Mouse (Mus musculus): ENCODE measurements around the gene Mbnl1. TPM values are rescaled to one million over a fixed set of nuclear protein-coding genes. Genes with fewer than 3 reads are reported as not detected.
"Not testable (repeated sequence)": the region's sequence is repeated elsewhere in the genome, so short reads cannot be mapped to it uniquely, and the experiment has no call there.

The Mbnl1 gene
- polyA plus RNA-seq (2012; ENCODE audit: insufficient read depth, insufficient read length, low replicate concordance, missing spikeins): 137 and 757 TPM in 2 replicates

- TF ChIP-seq POLR2A (IDR thresholded peaks at IDR 0.05; ENCODE audit: insufficient read depth, low read depth, low read length) (no peak), CTCF (IDR thresholded peaks at IDR 0.05; ENCODE audit: insufficient read depth, low read depth, low read length) (no peak)
- H3K27ac ChIP-seq (ENCODE audit: insufficient read depth, low read depth, low read length): no peak within 1 kb of the TSS
- no peaks in the 10 kb centered on the region for H3K4me1 ChIP-seq (ENCODE audit: control insufficient read depth, insufficient read depth, low read length)
- H3K4me3 ChIP-seq (ENCODE audit: insufficient read depth, low read depth, low read length): no peak within 1 kb of the TSS
- WGBS: 75% methylated on average over 5 of the region's 5 CpGs
Measured at GRCm38 (mm10) chr3:60472681-60473177, at the start of gene Mbnl1. Gene Mbnl1, plus strand, starts transcription at chr3:60472830.

GRCm38 (mm10) chr3:60424148-60424547 lies 48.5 kb upstream of the Mbnl1 start:
- no peaks in the 10 kb centered on the region for H3K4me1 ChIP-seq (ENCODE audit: control insufficient read depth, insufficient read depth, low read length)
- TF ChIP-seq CTCF (IDR thresholded peaks at IDR 0.05; ENCODE audit: insufficient read depth, low read depth, low read length) (no peak), POLR2A (IDR thresholded peaks at IDR 0.05; ENCODE audit: insufficient read depth, low read depth, low read length) (no peak)
- no peak overlapping the region for H3K27ac ChIP-seq (ENCODE audit: insufficient read depth, low read depth, low read length)
- whole genome bisulfite sequencing: 83% methylated on average over 1 of the region's 1 CpGs
- H3K4me3 ChIP-seq (ENCODE audit: insufficient read depth, low read depth, low read length): no peak overlapping the region

- Histone ChIP-seq H3K4me3 (ENCODE audit: insufficient read depth, low read depth, low read length) (no peak overlapping the region), H3K27ac (ENCODE audit: insufficient read depth, low read depth, low read length) (no peak overlapping the region), H3K4me1 (ENCODE audit: control insufficient read depth, insufficient read depth, low read length) (no peaks in the 10 kb centered on the region)
- no peak for TF ChIP-seq CTCF (IDR thresholded peaks at IDR 0.05; ENCODE audit: insufficient read depth, low read depth, low read length)
- TF ChIP-seq POLR2A (IDR thresholded peaks at IDR 0.05; ENCODE audit: insufficient read depth, low read depth, low read length): no peak
- WGBS: 94% methylated on average over 5 of the region's 5 CpGs
Measured at GRCm38 (mm10) chr3:60429049-60429448, 43.6 kb upstream of the Mbnl1 start.

GRCm38 (mm10) chr3:60437254-60437653 lies 35.4 kb upstream of the Mbnl1 start:
- no peak overlapping the region for H3K4me3 ChIP-seq (ENCODE audit: insufficient read depth, low read depth, low read length)
- TF ChIP-seq CTCF (IDR thresholded peaks at IDR 0.05; ENCODE audit: insufficient read depth, low read depth, low read length): no peak
- TF ChIP-seq POLR2A (IDR thresholded peaks at IDR 0.05; ENCODE audit: insufficient read depth, low read depth, low read length): no peak
- no peak overlapping the region for H3K27ac ChIP-seq (ENCODE audit: insufficient read depth, low read depth, low read length)
- no peaks in the 10 kb centered on the region for H3K4me1 ChIP-seq (ENCODE audit: control insufficient read depth, insufficient read depth, low read length)

GRCm38 (mm10) chr3:60437678-60438232 lies 34.9 kb upstream of the Mbnl1 start:
- WGBS: 71% methylated on average over 1 of the region's 1 CpGs
- no peaks in the 10 kb centered on the region for H3K4me1 ChIP-seq (ENCODE audit: control insufficient read depth, insufficient read depth, low read length)
- H3K27ac ChIP-seq (ENCODE audit: insufficient read depth, low read depth, low read length): no peak overlapping the region
- TF ChIP-seq POLR2A (IDR thresholded peaks at IDR 0.05; ENCODE audit: insufficient read depth, low read depth, low read length): no peak
- no peak for TF ChIP-seq CTCF (IDR thresholded peaks at IDR 0.05; ENCODE audit: insufficient read depth, low read depth, low read length)
- no peak overlapping the region for H3K4me3 ChIP-seq (ENCODE audit: insufficient read depth, low read depth, low read length)

GRCm38 (mm10) chr3:60438715-60439114 lies 33.9 kb upstream of the Mbnl1 start:
- TF ChIP-seq CTCF (IDR thresholded peaks at IDR 0.05; ENCODE audit: insufficient read depth, low read depth, low read length) (no peak), POLR2A (IDR thresholded peaks at IDR 0.05; ENCODE audit: insufficient read depth, low read depth, low read length) (no peak)
- Histone ChIP-seq H3K4me1 (ENCODE audit: control insufficient read depth, insufficient read depth, low read length) (no peaks in the 10 kb centered on the region), H3K4me3 (ENCODE audit: insufficient read depth, low read depth, low read length) (no peak overlapping the region), H3K27ac (ENCODE audit: insufficient read depth, low read depth, low read length) (no peak overlapping the region)
- 84% methylated on average over 1 of the region's 1 CpGs for WGBS

GRCm38 (mm10) chr3:60461828-60462521 lies 10.7 kb upstream of the Mbnl1 start:
- 91% methylated on average over 6 of the region's 6 CpGs for WGBS
- TF ChIP-seq POLR2A (IDR thresholded peaks at IDR 0.05; ENCODE audit: insufficient read depth, low read depth, low read length): no peak
- no peak for TF ChIP-seq CTCF (IDR thresholded peaks at IDR 0.05; ENCODE audit: insufficient read depth, low read depth, low read length)
- H3K27ac ChIP-seq (ENCODE audit: insufficient read depth, low read depth, low read length): no peak overlapping the region
- H3K4me3 ChIP-seq (ENCODE audit: insufficient read depth, low read depth, low read length): no peak overlapping the region
- H3K4me1 ChIP-seq (ENCODE audit: control insufficient read depth, insufficient read depth, low read length): no peaks in the 10 kb centered on the region

GRCm38 (mm10) chr3:60468667-60469066 lies 4.0 kb upstream of the Mbnl1 start:
- not testable (repeated sequence) for H3K4me1 ChIP-seq (ENCODE audit: control insufficient read depth, insufficient read depth, low read length); H3K27ac ChIP-seq (ENCODE audit: insufficient read depth, low read depth, low read length); H3K4me3 ChIP-seq (ENCODE audit: insufficient read depth, low read depth, low read length)
- 86% methylated on average over 2 of the region's 3 CpGs for WGBS

GRCm38 (mm10) chr3:60469170-60469805 lies 3.3 kb upstream of the Mbnl1 start:
- H3K4me3 ChIP-seq (ENCODE audit: insufficient read depth, low read depth, low read length); H3K27ac ChIP-seq (ENCODE audit: insufficient read depth, low read depth, low read length); H3K4me1 ChIP-seq (ENCODE audit: control insufficient read depth, insufficient read depth, low read length): not testable (repeated sequence)
- 69% methylated on average over 2 of the region's 3 CpGs for WGBS
